Mouse (Mus musculus): Measurements from ENCODE around the gene Coro1a. TPM values are rescaled to one million over a fixed set of nuclear protein-coding genes. Genes with fewer than 3 reads are reported as not detected.

The Coro1a gene
- polyA plus RNA-seq, 1 experiment from 2014 or later, result 131 TPM

DNA sequence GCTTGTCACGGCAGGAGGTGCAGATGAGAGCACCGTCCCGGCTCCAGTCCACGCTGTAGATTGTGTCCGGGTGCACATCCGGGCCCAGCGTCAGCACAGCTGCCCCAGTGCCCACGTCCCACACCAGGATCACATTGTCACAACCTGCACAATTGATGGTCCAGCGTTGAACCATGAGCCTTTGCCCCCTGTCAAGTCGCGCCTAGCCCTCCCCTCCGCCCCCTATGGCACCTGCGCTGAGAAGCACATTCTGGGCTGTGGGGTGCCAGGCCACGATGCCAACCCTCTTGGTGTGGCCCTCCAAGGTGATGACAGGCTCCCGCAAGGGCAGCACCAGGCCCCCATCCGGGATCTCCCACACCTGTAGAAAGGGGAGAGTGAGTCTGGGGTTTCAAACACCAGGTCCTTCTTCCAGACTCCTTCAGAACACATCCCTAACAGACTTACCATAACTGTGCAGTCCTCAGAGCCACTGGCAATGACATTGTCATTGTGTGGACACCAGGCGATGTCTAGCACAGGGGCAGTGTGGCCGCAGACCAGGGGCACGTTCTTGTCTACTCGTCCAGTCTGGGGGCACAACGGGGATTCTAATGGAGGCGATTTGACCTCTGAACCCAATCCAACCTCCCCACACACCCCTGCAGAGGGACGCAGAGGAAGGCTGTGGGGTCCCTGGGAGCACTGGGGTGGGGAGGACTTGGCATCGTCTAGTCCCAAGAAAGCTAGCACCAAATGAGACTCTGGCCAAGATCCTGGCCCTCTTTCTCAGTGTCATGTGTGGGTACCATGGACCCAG is 5.8 kb downstream of the Coro1a start:
- peak overlapping the region; percentile 34 for H3K4me3 ChIP-seq (ENCODE audit: low read length)
- peak overlapping the region; percentile 64; the same call in 1 of the 2 replicates for H3K27ac ChIP-seq (ENCODE audit: low read length)
- peaks cover 21% of the 10 kb centered on the region for H3K4me1 ChIP-seq (ENCODE audit: control insufficient read depth, insufficient read depth, low read length)
- 53% methylated on average over 24 of the region's 24 CpGs for WGBS
- peaks cover 25% of the 10 kb centered on the region for H3K27me3 ChIP-seq (ENCODE audit: control insufficient read depth, insufficient read depth, low read length)
- peak overlapping the region; percentile 60 for H3K9ac ChIP-seq (ENCODE audit: low read length)
- H3K9me3 ChIP-seq (replicated peaks; ENCODE audit: control insufficient read depth, low read length), result no peaks in the 10 kb centered on the region
- no peak for ATAC-seq (replicated peaks; ENCODE audit: extremely low read depth, insufficient read depth, low FRiP score)
- H3K36me3 ChIP-seq (ENCODE audit: control insufficient read depth, insufficient read depth), result no peaks in the 10 kb centered on the region
- peak overlapping the region; percentile 61 for H3K4me2 ChIP-seq (ENCODE audit: low read depth, low read length)

DNA sequence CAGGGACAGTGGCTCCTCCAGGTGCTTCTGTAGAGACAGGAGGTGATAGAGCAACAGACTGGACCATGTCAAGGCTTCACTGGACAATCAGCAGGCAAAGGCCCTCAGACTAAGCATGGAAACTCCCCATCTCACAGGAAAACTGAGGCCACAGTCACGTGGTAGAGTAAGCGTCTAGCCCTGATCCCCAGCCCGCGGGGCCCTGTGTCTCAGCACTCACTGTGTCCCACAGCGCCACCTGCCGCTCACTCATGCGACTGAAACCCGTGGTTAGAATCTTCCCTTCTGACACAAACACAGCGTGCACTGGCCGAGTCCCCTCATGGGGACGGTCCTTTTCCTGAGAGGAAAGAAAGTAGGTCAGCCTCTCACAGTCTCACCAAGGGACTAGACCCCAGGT is 6.5 kb downstream of the Coro1a start:
- Histone ChIP-seq H3K36me3 (ENCODE audit: control insufficient read depth, insufficient read depth) (no peaks in the 10 kb centered on the region), H3K27ac (ENCODE audit: low read length) (no peak overlapping the region), H3K4me2 (ENCODE audit: low read depth, low read length) (peak overlapping the region; percentile 61), H3K4me1 (ENCODE audit: control insufficient read depth, insufficient read depth, low read length) (peaks cover 27% of the 10 kb centered on the region), H3K27me3 (ENCODE audit: control insufficient read depth, insufficient read depth, low read length) (peaks cover 25% of the 10 kb centered on the region), H3K4me3 (ENCODE audit: low read length) (peak overlapping the region; percentile 34), H3K9me3 (replicated peaks; ENCODE audit: control insufficient read depth, low read length) (no peaks in the 10 kb centered on the region), H3K9ac (ENCODE audit: low read length) (peak overlapping the region; percentile 60)
- 0% methylated on average over 11 of the region's 11 CpGs for WGBS
- ATAC-seq (replicated peaks; ENCODE audit: extremely low read depth, insufficient read depth, low FRiP score), result peak; percentile 39

DNA sequence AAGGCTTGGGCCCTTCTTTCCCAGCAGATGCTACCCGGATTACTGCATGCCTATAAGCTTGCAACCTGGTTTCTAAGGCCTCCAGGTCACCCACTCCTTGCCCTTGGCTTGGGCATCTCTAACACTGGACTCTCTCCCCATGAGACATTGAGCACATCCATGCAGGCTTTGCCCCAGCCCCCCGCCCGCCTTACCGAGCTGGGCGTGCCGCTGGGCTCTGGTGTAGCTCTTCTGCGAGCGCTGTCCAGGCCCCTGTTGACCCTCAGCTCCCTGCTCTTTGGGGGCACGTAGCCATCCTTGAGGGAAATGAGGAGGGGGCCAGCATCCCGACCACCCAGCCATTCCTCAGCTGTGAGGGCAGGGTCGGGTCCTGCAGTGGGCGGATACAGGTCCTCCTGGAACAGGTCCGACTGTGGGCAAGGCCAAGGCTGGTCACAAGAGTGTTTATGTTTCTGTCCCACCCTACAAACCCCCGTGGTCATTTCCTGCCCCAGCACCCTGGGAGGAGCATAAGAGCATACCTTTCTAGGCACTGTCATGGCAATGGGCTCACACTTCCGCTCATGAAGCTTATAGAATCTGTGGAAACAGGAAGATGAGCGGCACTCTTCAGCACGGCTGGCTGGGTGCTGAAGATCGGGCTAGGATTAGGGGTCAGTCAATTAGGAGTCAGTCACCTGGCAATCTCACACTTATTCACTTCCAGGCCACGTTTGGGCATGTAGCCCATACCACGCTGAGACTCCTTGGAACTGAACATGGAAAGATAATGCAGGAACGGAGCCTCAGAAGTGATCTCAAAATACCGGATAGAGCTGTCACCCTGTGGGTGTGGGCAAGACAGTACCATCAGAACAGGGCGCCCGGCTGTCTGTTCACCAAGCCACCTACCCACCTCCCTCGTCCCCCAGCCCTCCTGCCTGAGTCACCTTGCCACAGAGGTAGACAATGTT is 7.2 kb downstream of the Coro1a start:
- Histone ChIP-seq H3K27ac (ENCODE audit: low read length) (no peak overlapping the region), H3K9me3 (replicated peaks; ENCODE audit: control insufficient read depth, low read length) (no peaks in the 10 kb centered on the region), H3K4me2 (ENCODE audit: low read depth, low read length) (no peak overlapping the region), H3K4me3 (ENCODE audit: low read length) (no peak overlapping the region), H3K4me1 (ENCODE audit: control insufficient read depth, insufficient read depth, low read length) (peaks cover 27% of the 10 kb centered on the region), H3K27me3 (ENCODE audit: control insufficient read depth, insufficient read depth, low read length) (peaks cover 22% of the 10 kb centered on the region), H3K9ac (ENCODE audit: low read length) (no peak overlapping the region; the same call in 1 of the 2 replicates), H3K36me3 (ENCODE audit: control insufficient read depth, insufficient read depth) (no peaks in the 10 kb centered on the region)
- WGBS, result 77% methylated on average over 25 of the region's 25 CpGs
- ATAC-seq (replicated peaks; ENCODE audit: extremely low read depth, insufficient read depth, low FRiP score), result no peak

DNA sequence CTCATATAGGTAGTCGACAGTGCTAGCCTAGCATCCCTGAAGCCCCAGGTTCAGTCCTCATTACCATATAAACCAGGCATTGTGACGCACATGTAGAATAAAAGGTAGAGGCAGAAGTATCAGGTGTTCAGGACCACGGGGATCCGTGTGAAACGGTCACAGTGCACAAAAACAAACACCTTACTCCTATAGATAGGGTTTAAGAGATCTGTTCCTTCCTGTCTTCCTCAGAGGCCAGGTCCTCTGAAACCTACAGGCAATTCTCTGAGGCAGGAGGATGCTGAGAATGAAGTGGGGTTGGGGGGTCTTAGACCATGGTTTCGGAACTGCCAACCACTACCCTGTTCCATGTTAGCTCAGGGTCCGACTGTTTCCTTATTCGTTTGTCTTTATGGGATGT is 9.7 kb downstream of the Coro1a start:
- 89% methylated on average over 8 of the region's 8 CpGs for WGBS
- no peak for ATAC-seq (replicated peaks; ENCODE audit: extremely low read depth, insufficient read depth, low FRiP score)

DNA sequence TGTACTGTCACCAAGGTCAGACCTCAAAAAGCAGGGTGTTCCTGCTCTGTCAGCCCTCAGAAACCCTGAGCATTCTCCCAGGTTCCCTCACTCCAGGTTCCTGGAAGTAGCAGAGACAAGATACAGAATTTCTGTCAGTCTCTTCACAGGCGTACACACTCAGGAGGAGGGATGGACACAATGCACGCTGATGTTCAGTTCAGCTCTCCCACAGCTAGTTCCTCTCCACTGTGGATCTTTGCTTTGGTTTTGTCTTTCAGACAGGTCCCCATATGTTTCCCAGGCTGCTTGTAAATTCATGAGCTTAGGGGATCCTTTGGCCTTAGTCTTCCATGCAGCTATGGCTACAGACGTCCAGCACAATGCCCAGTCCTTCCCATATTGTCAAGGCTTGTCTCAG is 10.7 kb downstream of the Coro1a start:
- peak overlapping the region; percentile 89 for H3K4me2 ChIP-seq (ENCODE audit: low read depth, low read length)
- peak overlapping the region; percentile 86 for H3K4me3 ChIP-seq (ENCODE audit: low read length)
- H3K27ac ChIP-seq (ENCODE audit: low read length), result no peak overlapping the region
- peaks cover 6% of the 10 kb centered on the region for H3K36me3 ChIP-seq (ENCODE audit: control insufficient read depth, insufficient read depth)
- H3K9ac ChIP-seq (ENCODE audit: low read length), result no peak overlapping the region; the same call in 1 of the 2 replicates
- no peak for ATAC-seq (replicated peaks; ENCODE audit: extremely low read depth, insufficient read depth, low FRiP score)
- no peaks in the 10 kb centered on the region for H3K27me3 ChIP-seq (ENCODE audit: control insufficient read depth, insufficient read depth, low read length)
- WGBS, result 72% methylated on average over 3 of the region's 3 CpGs
- H3K4me1 ChIP-seq (ENCODE audit: control insufficient read depth, insufficient read depth, low read length), result peaks cover 29% of the 10 kb centered on the region
- no peaks in the 10 kb centered on the region for H3K9me3 ChIP-seq (replicated peaks; ENCODE audit: control insufficient read depth, low read length)

More for the DNA sequence above, 9.7 kb downstream of the Coro1a start:
- Histone ChIP-seq H3K27ac (ENCODE audit: low read length) (no peak overlapping the region), H3K4me3 (ENCODE audit: low read length) (no peak overlapping the region), H3K9me3 (replicated peaks; ENCODE audit: control insufficient read depth, low read length) (no peaks in the 10 kb centered on the region), H3K9ac (ENCODE audit: low read length) (no peak overlapping the region), H3K4me1 (ENCODE audit: control insufficient read depth, insufficient read depth, low read length) (peaks cover 29% of the 10 kb centered on the region), H3K4me2 (ENCODE audit: low read depth, low read length) (no peak overlapping the region), H3K36me3 (ENCODE audit: control insufficient read depth, insufficient read depth) (no peaks in the 10 kb centered on the region), H3K27me3 (ENCODE audit: control insufficient read depth, insufficient read depth, low read length) (peaks cover 1% of the 10 kb centered on the region; the same call in 1 of the 2 replicates)

DNA sequence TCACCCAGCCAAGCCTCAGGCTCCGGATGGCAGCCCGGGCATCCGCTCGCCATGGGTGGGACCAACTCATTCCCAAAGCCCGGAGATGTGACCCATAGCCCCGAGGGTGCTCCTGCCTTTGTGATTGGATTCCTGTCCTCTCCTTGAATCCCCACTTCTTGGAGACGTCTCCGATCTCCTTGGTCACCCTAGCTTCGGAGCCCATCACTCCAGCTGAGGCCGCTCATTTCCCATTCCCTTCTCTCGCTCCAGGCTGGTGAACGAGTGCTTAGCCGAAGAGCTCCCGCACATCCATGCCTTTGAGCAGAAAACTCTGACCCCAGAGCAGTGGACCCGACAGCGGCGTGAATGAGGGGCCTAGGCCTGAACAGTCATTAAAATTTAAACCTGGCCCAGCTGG is 11.3 kb downstream of the Coro1a start:
- no peaks in the 10 kb centered on the region for H3K27me3 ChIP-seq (ENCODE audit: control insufficient read depth, insufficient read depth, low read length)
- peak overlapping the region; percentile 82 for H3K9ac ChIP-seq (ENCODE audit: low read length)
- ATAC-seq (replicated peaks; ENCODE audit: extremely low read depth, insufficient read depth, low FRiP score), result no peak
- no peaks in the 10 kb centered on the region for H3K9me3 ChIP-seq (replicated peaks; ENCODE audit: control insufficient read depth, low read length)
- peak overlapping the region; percentile 89 for H3K4me2 ChIP-seq (ENCODE audit: low read depth, low read length)
- peaks cover 27% of the 10 kb centered on the region for H3K4me1 ChIP-seq (ENCODE audit: control insufficient read depth, insufficient read depth, low read length)
- H3K4me3 ChIP-seq (ENCODE audit: low read length), result peak overlapping the region; percentile 86
- H3K36me3 ChIP-seq (ENCODE audit: control insufficient read depth, insufficient read depth), result peaks cover 9% of the 10 kb centered on the region
- WGBS, result 6% methylated on average over 17 of the region's 17 CpGs
- H3K27ac ChIP-seq (ENCODE audit: low read length), result no peak overlapping the region

DNA sequence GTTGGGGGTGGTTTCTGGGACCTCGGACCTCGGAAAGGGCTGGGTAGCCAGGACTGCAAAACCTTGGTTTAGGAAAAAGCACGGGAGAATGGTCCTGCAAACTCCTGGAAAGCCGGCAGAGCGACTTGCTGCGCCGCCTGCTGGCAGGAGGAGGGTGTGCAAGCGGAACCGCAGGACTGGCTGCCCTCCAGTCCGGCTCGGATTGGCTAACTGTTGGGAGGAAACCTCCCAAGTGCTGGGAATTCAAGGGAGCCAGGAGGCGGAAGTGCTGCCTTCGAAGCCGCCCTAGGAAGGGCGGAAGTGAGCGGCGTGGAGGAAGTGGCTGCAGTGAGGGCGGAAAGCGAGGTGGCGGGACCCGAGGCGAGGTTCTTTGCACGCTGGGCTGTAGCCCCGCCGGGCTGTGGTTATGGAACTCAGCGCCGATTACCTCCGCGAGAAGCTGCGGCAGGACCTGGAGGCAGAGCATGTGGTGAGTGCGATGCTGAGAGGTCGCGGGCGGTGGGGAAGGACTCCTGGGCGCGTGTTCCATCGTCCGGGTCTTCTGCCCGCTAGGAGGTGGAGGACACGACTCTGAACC is 11.9 kb downstream of the Coro1a start, which contains the start of gene Slx1b:
Slx1b (minus strand) TSS at position 154 of the 577 bp plus-strand sequence.
- under 1% methylated on average over 40 of the region's 40 CpGs for WGBS
- H3K4me2 ChIP-seq (ENCODE audit: low read depth, low read length), result peak within 1 kb of the TSS; percentile 89
- ATAC-seq (replicated peaks; ENCODE audit: extremely low read depth, insufficient read depth, low FRiP score), result peak; percentile 95

DNA sequence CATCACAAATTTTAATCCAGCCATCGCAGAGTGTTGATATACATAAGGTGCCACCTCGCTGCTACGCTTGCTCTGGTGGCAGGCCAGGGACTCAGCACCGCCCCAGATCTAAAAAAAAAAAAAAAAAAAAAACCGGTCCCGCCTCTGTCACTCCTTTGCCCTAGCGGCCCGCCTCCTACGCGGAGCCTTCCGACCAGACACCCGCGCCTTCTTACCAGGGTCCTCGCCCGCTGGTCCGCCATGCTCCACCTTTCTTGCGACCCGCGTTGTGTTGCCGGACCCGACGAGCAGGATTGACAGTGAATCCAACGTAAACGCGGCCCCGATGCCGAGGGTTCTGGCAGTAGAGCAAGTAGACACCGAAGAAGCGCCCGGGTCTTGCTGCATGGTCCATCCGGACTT is 12.4 kb downstream of the Coro1a start, which contains the start of gene Bola2:
Bola2 (plus strand) TSS at position 192 of the 402 bp plus-strand sequence.
- H3K9ac ChIP-seq (ENCODE audit: low read length), result peak within 1 kb of the TSS; percentile 96
- under 1% methylated on average over 31 of the region's 31 CpGs for WGBS
- no peaks in the 10 kb centered on the region for H3K27me3 ChIP-seq (ENCODE audit: control insufficient read depth, insufficient read depth, low read length)
- ATAC-seq (replicated peaks; ENCODE audit: extremely low read depth, insufficient read depth, low FRiP score), result peak; percentile 74
- H3K4me2 ChIP-seq (ENCODE audit: low read depth, low read length), result peak within 1 kb of the TSS; percentile 89
- H3K4me1 ChIP-seq (ENCODE audit: control insufficient read depth, insufficient read depth, low read length), result peaks cover 24% of the 10 kb centered on the region
- no peaks in the 10 kb centered on the region for H3K9me3 ChIP-seq (replicated peaks; ENCODE audit: control insufficient read depth, low read length)
- peaks cover 16% of the 10 kb centered on the region for H3K36me3 ChIP-seq (ENCODE audit: control insufficient read depth, insufficient read depth)
- peak within 1 kb of the TSS; percentile 97 for H3K27ac ChIP-seq (ENCODE audit: low read length)
- H3K4me3 ChIP-seq (ENCODE audit: low read length), result peak within 1 kb of the TSS; percentile 86

More for the DNA sequence above, 11.9 kb downstream of the Coro1a start, which contains the start of gene Slx1b:
- peaks cover 15% of the 10 kb centered on the region for H3K36me3 ChIP-seq (ENCODE audit: control insufficient read depth, insufficient read depth)
- no peaks in the 10 kb centered on the region for H3K27me3 ChIP-seq (ENCODE audit: control insufficient read depth, insufficient read depth, low read length)
- H3K9ac ChIP-seq (ENCODE audit: low read length), result peak within 1 kb of the TSS; percentile 96
- peaks cover 24% of the 10 kb centered on the region for H3K4me1 ChIP-seq (ENCODE audit: control insufficient read depth, insufficient read depth, low read length)
- H3K9me3 ChIP-seq (replicated peaks; ENCODE audit: control insufficient read depth, low read length), result no peaks in the 10 kb centered on the region
- peak within 1 kb of the TSS; percentile 86 for H3K4me3 ChIP-seq (ENCODE audit: low read length)
- H3K27ac ChIP-seq (ENCODE audit: low read length), result peak within 1 kb of the TSS; percentile 97

Measured in heart, embryonic 16.5 days (tissue).